8 mouse cellular contexts compared by ENCODE assay signal in genomic region chr2:181379778-181380177, GRCm38 (mm10). TPM values are rescaled to one million over a fixed set of nuclear protein-coding genes. Genes with fewer than 3 reads are reported as not detected.
DNase-seq lines count a peak whose midpoint lies in the region; ATAC-seq and TF ChIP-seq lines count a peak whose summit lies in the region.

TSS of gene Lime1 (plus strand) at chr2:181380078.

- no peaks in the 10 kb centered on the region for H3K9me3 ChIP-seq in lung, embryonic 16.5 days (ENCODE audit: control insufficient read depth, low read length)
- H3K9me3 ChIP-seq in hindbrain, postnatal 0 days (ENCODE audit: low read length) = no peaks in the 10 kb centered on the region
- H3K9me3 ChIP-seq in midbrain, embryonic 14.5 days (ENCODE audit: control insufficient read depth, low read length) = no peaks in the 10 kb centered on the region

- no peak for DNase-seq in adrenal gland, adult 18-20 months (ENCODE audit: low spot score in 2 of 2)
- no peak for DNase-seq in adrenal gland, adult (ENCODE audit: inconsistent age in 2 of 2, low spot score in 1 of 2)
- no peak for DNase-seq in lung, postnatal 4 days
- no peak for DNase-seq in hindbrain, postnatal 0 days (ENCODE audit: low spot score)
- no peak for DNase-seq in midbrain, embryonic 14.5 days
- DNase-seq in retina, postnatal 1 day = no peak

- H3K36me3 ChIP-seq in lung, embryonic 16.5 days (ENCODE audit: control insufficient read depth, insufficient read depth, low read length) = peaks cover 26% of the 10 kb centered on the region
- H3K36me3 ChIP-seq in hindbrain, postnatal 0 days (ENCODE audit: insufficient read depth, low read length) = peaks cover 44% of the 10 kb centered on the region
- peaks cover 65% of the 10 kb centered on the region for H3K36me3 ChIP-seq in midbrain, embryonic 14.5 days (ENCODE audit: control insufficient read depth, insufficient read depth, low read length)

- no peak within 1 kb of the TSS for H3K4me2 ChIP-seq in lung, embryonic 16.5 days (ENCODE audit: low read depth, low read length)
- H3K4me2 ChIP-seq in hindbrain, postnatal 0 days (ENCODE audit: low read depth, low read length) = no peak within 1 kb of the TSS
- H3K4me2 ChIP-seq in midbrain, embryonic 14.5 days (ENCODE audit: low read length) = no peak within 1 kb of the TSS

- TF ChIP-seq CTCF in hindbrain, postnatal 0 days (IDR thresholded peaks at IDR 0.05; ENCODE audit: low read depth) = no peak

- WGBS in lung, embryonic 16.5 days = 91% methylated on average over 12 of the region's 12 CpGs
- WGBS in hindbrain, postnatal 0 days = 98% methylated on average over 12 of the region's 12 CpGs
- 94% methylated on average over 12 of the region's 12 CpGs for WGBS in midbrain, embryonic 14.5 days

- H3K4me1 ChIP-seq in lung, embryonic 16.5 days (replicated peaks; ENCODE audit: control insufficient read depth, insufficient read depth, low read length) = peaks cover 9% of the 10 kb centered on the region
- no peaks in the 10 kb centered on the region for H3K4me1 ChIP-seq in hindbrain, postnatal 0 days (ENCODE audit: insufficient read depth, low read length)
- no peaks in the 10 kb centered on the region for H3K4me1 ChIP-seq in midbrain, embryonic 14.5 days (ENCODE audit: control insufficient read depth, insufficient read depth, low read length)

- no peak within 1 kb of the TSS for H3K4me3 ChIP-seq in lung, embryonic 16.5 days (ENCODE audit: low read length)
- no peak within 1 kb of the TSS for H3K4me3 ChIP-seq in hindbrain, postnatal 0 days (ENCODE audit: low read length)
- H3K4me3 ChIP-seq in midbrain, embryonic 14.5 days (replicated peaks; ENCODE audit: low read depth, low read length) = no peak within 1 kb of the TSS

- H3K27me3 ChIP-seq in lung, embryonic 16.5 days (ENCODE audit: control insufficient read depth, insufficient read depth, low read depth, low read length) = no peaks in the 10 kb centered on the region
- no peaks in the 10 kb centered on the region for H3K27me3 ChIP-seq in hindbrain, postnatal 0 days (ENCODE audit: insufficient read depth, low read length)
- H3K27me3 ChIP-seq in midbrain, embryonic 14.5 days (ENCODE audit: control insufficient read depth, insufficient read depth, low read length) = no peaks in the 10 kb centered on the region

- H3K9ac ChIP-seq in lung, embryonic 16.5 days (ENCODE audit: low read length) = no peak within 1 kb of the TSS
- no peak within 1 kb of the TSS for H3K9ac ChIP-seq in hindbrain, postnatal 0 days (replicated peaks; ENCODE audit: low read length)
- no peak within 1 kb of the TSS for H3K9ac ChIP-seq in midbrain, embryonic 14.5 days (replicated peaks; ENCODE audit: low read length)

- H3K27ac ChIP-seq in lung, embryonic 16.5 days (ENCODE audit: low read length) = no peak within 1 kb of the TSS
- H3K27ac ChIP-seq in hindbrain, postnatal 0 days = no peak within 1 kb of the TSS
- no peak within 1 kb of the TSS for H3K27ac ChIP-seq in midbrain, embryonic 14.5 days (replicated peaks; ENCODE audit: low read depth, low read length)

- ATAC-seq in lung, embryonic 16.5 days (ENCODE audit: low read depth) = no peak
- no peak for ATAC-seq in hindbrain, postnatal 0 days
- no peak for ATAC-seq in midbrain, embryonic 14.5 days (ENCODE audit: low FRiP score, low TSS enrichment)
- ATAC-seq in frontal cortex, adult (ENCODE audit: low TSS enrichment) = no peak

RNA-seq across cellular contexts. Expression of gene Lime1, which starts in this region (rescaled TPM):
- 10 to 100 TPM; 17.1 to 23.0 TPM for total RNA-seq in adrenal gland, adult 18-20 months (2021)
- 20.7 and 24.0 TPM in 2 replicates for polyA plus RNA-seq in lung, embryonic 16.5 days (2015; fragmentation: Nextera tagmentation; extraction: Ambion mirVana)
- 49.0 and 62.1 TPM in 2 replicates for total RNA-seq in hindbrain, postnatal 0 days (2014; rRNA removed)
- 24.1 and 26.2 TPM in 2 replicates for polyA plus RNA-seq in hindbrain, postnatal 0 days (2015; fragmentation: Nextera tagmentation; extraction: Ambion mirVana)
- 43.7 and 50.1 TPM in 2 replicates for polyA plus RNA-seq in midbrain, embryonic 14.5 days (2014; fragmentation: Nextera tagmentation; extraction: Ambion mirVana)
